Mouse (Mus musculus) heart, adult 2 months (tissue): ENCODE results near the gene Snx9. TPM values are rescaled to one million over a fixed set of nuclear protein-coding genes. Genes with fewer than 3 reads are reported as not detected.

ENCODE experiments used
- DNase-seq, 2 experiments: peaks; one replicate each; pipeline ENCODE4 v3.0.0; 2021
- H3K27ac ChIP-seq: fragments of 200-600 bp; 2 replicates; pipeline ENCODE4 v1.8.1; 2022
- H3K27me3 ChIP-seq: fragments of 200-500 bp; 2 replicates; pipeline ENCODE4 v1.6.1; 2012; ENCODE audit warnings: mild to moderate bottlenecking, low read length, inconsistent platforms, mixed read lengths; ENCODE audit not compliant: control insufficient read depth, insufficient read depth
- H3K36me3 ChIP-seq: fragments of 200-500 bp; 2 replicates; pipeline ENCODE4 v1.6.1; 2012; ENCODE audit warnings: low read length, inconsistent platforms; ENCODE audit not compliant: control insufficient read depth, insufficient read depth
- H3K4me1 ChIP-seq: fragments of 200-500 bp; 2 replicates; pipeline ENCODE4 v1.6.1; 2011; ENCODE audit warnings: low read length; ENCODE audit not compliant: control insufficient read depth, insufficient read depth
- H3K4me3 ChIP-seq: fragments of 200-600 bp; 2 replicates; pipeline ENCODE4 v1.8.1; 2022
- H3K79me2 ChIP-seq: fragments of 200-500 bp; replicated peaks from 2 replicates; pipeline ENCODE4 v1.6.1; 2012; ENCODE audit warnings: mild to moderate bottlenecking, inconsistent platforms, low read length, moderate library complexity, mixed read lengths; ENCODE audit not compliant: control insufficient read depth, insufficient read depth
- H3K9ac ChIP-seq: fragments of 200-500 bp; 2 replicates; pipeline ENCODE4 v1.6.1; 2012; ENCODE audit warnings: low read depth, mild to moderate bottlenecking, control low read depth, inconsistent platforms, low read length, mixed read lengths
- CTCF ChIP-seq: fragments of 200-600 bp; IDR thresholded peaks from 2 replicates; pipeline ENCODE4 v1.8.1; 2022; ENCODE audit warnings: antibody characterized with exemption, mild to moderate bottlenecking, moderate library complexity
- EP300 ChIP-seq: fragments of 200-500 bp; IDR thresholded peaks from 2 replicates; pipeline ENCODE4 v1.6.1; 2011; ENCODE audit warnings: low read depth, low read length, control low read depth; ENCODE audit not compliant: insufficient read depth
- POLR2A ChIP-seq: fragments of 200-500 bp; IDR thresholded peaks from 2 replicates; pipeline ENCODE4 v1.6.1; 2011; ENCODE audit warnings: mild to moderate bottlenecking, low read depth, low read length, control low read depth; ENCODE audit not compliant: insufficient read depth
- WGBS: fragments of 180-500 bp; shearing (Covaris S2); methylation state at CpG from one replicate; pipeline ENCODE4 v1.1.7; 2018; 5-methylcytosine and 5-hydroxymethylcytosine counted together
- intact Hi-C: fragments of 180-260 bp; cut with DNase I; formaldehyde crosslinking; loops from one replicate; pipeline ENCODE4 v1.15.1; 2025
- polyA plus RNA-seq: library from polyadenylated mRNA; depleted of rRNA; stranded (reverse); fragments of >200 nt; gene quantifications from 2 replicates; pipeline ENCODE4 v1.2.3, GENCODE M21; 2012
- total RNA-seq, 2 experiments: library from RNA; stranded (reverse); gene quantifications; 2 replicates each; pipeline ENCODE4 v1.2.3; 2021

The Snx9 gene
- total and polyA plus RNA-seq, 3 experiments: 16.7 to 31.9 (median 30.2) TPM

DNA sequence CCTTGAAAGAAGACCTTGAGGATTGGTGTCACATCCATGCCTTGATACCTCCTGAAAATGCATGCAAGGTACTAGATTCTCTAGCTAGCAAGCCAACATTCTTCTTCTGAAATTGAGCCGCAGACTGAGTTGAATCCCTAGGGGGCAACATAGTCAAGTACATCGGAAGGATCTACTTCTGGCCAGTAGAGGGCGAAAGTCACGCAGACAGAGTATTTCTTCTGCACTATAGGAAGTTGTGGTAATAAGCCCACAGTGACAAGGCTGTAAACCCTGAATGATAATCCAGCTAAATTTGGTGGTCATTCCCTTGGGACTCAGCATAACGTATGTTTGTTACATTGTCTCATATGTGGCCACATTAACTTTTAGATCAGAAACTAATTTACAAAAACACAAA lies 45.3 kb upstream of the Snx9 start:
- no peak overlapping the region for H3K4me3 ChIP-seq

DNA sequence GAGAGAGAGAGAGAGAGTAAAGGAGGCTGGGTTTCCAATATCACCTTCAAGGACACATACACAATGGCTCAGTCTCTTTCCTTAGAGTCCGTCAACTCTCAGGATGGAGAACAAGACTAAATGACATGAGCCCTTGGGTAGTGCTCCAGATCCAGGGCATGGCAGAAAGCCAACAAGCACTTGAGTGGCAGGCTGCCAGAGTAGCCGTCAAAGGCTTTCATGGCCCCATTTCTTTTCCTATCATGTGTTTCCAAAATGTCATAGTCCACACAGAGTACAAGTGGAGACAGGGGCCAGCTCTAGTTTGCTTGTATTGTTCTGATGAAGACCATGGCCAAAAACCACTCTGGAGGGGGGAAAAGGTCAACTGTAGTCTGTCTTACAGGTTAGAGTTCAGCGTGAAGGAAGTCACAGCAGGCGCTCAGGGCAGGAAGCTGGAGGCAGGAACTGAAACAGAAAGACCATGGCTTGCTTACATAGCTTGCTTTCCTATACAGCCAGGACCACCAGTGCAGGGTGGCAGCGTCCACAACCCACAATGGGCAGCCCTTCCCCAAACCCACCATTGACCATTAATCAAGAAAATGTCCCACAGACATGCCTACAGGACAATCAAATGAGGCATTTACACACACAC lies 43.9 kb upstream of the Snx9 start:
- peak in 1 of 2 experiments; percentile 19 for DNase-seq
- intact Hi-C loops: loop anchor here (5.0 kb wide), 1 partner anchor 220 kb away; no protein-coding TSS in a partner anchor
- Histone ChIP-seq H3K36me3 (no peaks in the 10 kb centered on the region), H3K27me3 (no peaks in the 10 kb centered on the region), H3K9ac (no peak overlapping the region), H3K4me1 (peaks cover 23% of the 10 kb centered on the region), H3K27ac (no peak overlapping the region), H3K4me3 (no peak overlapping the region), H3K79me2 (no peaks in the 10 kb centered on the region)
- no peak for TF ChIP-seq POLR2A
- TF ChIP-seq EP300: no peak
- no peak for TF ChIP-seq CTCF
- 54% methylated on average over 5 of the region's 5 CpGs for WGBS

More for the DNA sequence above, 45.3 kb upstream of the Snx9 start:
- intact Hi-C loops: loop anchor here (1.0 to 5.0 kb wide), 2 partner anchors 90 to 221 kb away; no protein-coding TSS in a partner anchor
- peaks cover 16% of the 10 kb centered on the region for H3K4me1 ChIP-seq
- H3K27me3 ChIP-seq: no peaks in the 10 kb centered on the region
- H3K9ac ChIP-seq: no peak overlapping the region
- under 1% methylated on average over 5 of the region's 5 CpGs for WGBS
- peak; percentile 60 to 79 for DNase-seq
- TF ChIP-seq EP300 (peak; percentile 80; the same call in 1 of the 2 replicates), POLR2A (no peak), CTCF (no peak; the same call in none of the 2 replicates)
- H3K36me3 ChIP-seq: no peaks in the 10 kb centered on the region
- no peaks in the 10 kb centered on the region for H3K79me2 ChIP-seq
- no peak overlapping the region for H3K27ac ChIP-seq

DNA sequence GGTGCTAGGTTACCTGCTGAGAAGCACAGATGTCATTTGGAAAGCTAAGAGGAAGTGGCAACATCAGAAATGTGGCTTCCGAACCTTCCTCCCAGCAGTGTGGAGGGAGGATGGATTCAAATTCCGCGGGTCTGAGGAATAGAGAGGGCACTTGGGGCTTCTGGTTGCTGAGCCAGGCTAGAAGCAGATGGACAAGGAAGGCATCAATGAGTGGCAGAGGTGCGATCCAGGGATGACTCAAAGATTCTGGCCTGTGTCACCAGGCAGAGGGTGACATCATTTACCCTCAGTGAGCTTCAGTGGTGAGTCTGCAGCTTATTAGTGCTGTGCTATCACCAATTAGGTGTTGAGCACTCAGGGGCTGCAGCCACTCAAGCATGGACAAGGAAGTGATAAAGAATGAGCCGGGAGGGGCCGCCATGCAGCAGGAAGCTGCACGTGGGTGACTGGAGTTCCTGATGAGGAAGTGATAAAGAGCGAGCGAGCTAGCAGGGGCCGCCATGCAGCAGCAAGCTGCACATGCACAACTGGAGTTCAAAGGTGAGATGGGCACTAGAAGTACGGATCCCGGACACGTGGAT lies 42.8 kb upstream of the Snx9 start:
- intact Hi-C loops: loop anchor here (2.0 to 5.0 kb wide), 2 partner anchors 42 to 219 kb away; partner anchors contain the start of gene Snx9
- WGBS: 31% methylated on average over 13 of the region's 13 CpGs
- H3K79me2 ChIP-seq: no peaks in the 10 kb centered on the region
- H3K4me1 ChIP-seq: peaks cover 26% of the 10 kb centered on the region
- H3K36me3 ChIP-seq: no peaks in the 10 kb centered on the region
- no peak overlapping the region for H3K27ac ChIP-seq
- no peak overlapping the region for H3K9ac ChIP-seq
- no peaks in the 10 kb centered on the region for H3K27me3 ChIP-seq
- H3K4me3 ChIP-seq: no peak overlapping the region
- TF ChIP-seq POLR2A: no peak
- no peak for TF ChIP-seq EP300
- no peak for TF ChIP-seq CTCF
- peak in 1 of 2 experiments; percentile 65 for DNase-seq

DNA sequence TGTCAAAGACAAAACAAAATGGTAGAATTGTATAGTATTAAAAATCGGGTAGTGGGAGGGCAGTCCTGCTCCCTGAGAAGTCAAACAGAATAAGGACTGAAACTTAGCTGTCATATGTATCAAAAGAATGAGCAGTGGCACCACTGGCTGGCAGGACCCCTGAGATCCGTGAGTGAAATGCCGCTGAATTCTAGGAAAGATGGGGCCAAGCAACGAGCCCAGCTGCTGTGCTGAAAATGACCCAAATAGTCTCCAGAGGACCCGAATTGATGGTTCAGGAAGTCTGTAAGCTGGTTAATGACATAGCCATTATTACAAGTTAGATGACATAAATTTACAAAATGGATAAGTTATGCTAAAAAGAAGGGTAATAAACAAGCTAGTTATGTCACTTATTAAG lies 42.2 kb upstream of the Snx9 start:
- Histone ChIP-seq H3K27ac (no peak overlapping the region), H3K4me3 (no peak overlapping the region), H3K4me1 (peaks cover 25% of the 10 kb centered on the region), H3K79me2 (no peaks in the 10 kb centered on the region), H3K27me3 (no peaks in the 10 kb centered on the region), H3K36me3 (no peaks in the 10 kb centered on the region), H3K9ac (no peak overlapping the region)
- intact Hi-C loops: loop anchor here (2.0 to 5.0 kb wide), 2 partner anchors 42 to 218 kb away; partner anchors contain the start of gene Snx9
- no peak for DNase-seq
- TF ChIP-seq EP300 (no peak), CTCF (no peak), POLR2A (no peak)
- WGBS: 56% methylated on average over 5 of the region's 5 CpGs

DNA sequence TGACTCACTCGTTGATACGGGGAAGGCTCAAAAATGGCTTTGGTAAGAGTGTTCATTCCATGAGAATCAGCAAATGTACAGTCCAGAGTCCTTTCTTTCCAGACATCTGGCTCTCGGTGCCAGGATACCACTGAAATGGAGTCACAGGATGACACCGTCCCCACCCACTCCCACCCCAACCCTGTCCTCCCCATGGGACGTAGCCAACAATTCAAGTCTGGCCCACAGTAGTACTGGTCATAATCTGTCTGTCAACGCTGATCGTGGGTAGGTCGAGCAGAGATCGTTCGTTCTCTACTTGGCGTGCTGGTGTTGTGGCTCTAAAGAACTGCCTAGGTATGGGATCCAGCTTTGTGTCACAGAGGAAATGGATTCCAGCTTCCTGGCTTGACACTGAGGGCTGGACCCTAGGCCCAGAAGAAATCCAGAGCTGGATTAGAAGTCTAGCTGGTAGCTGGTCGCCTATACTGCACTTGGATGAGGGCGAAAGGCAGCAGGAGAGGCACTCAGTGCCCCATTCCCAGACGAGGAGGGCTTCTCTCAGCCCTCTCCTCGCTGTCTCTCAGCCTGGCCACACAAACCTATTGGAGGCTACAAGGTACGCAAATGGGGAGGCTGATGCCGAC lies 41.6 kb upstream of the Snx9 start:
- TF ChIP-seq POLR2A: no peak
- TF ChIP-seq EP300: no peak
- TF ChIP-seq CTCF: no peak
- WGBS: 71% methylated on average over 17 of the region's 17 CpGs
- Histone ChIP-seq H3K27me3 (no peaks in the 10 kb centered on the region), H3K27ac (no peak overlapping the region), H3K4me3 (no peak overlapping the region), H3K79me2 (no peaks in the 10 kb centered on the region), H3K36me3 (no peaks in the 10 kb centered on the region), H3K9ac (no peak overlapping the region), H3K4me1 (peaks cover 26% of the 10 kb centered on the region)
- intact Hi-C loops: loop anchor here (2.0 to 5.0 kb wide), 2 partner anchors 41 to 218 kb away; partner anchors contain the start of gene Snx9
- DNase-seq: no peak
